Mouse (Mus musculus) stomach, postnatal 0 days (tissue): ENCODE measurements at regions not wholly inside any gene's neighbourhood (a gene's known extent, or its start where the extent isn't known, plus 50 kb on each side); places are given as distances from the start of the nearest gene placed in this dataset.

Experiments used
- ATAC-seq: fragments of 200-750 bp; cut with Nextera tagmentation; 2 replicates; pipeline ENCODE4 v1.8.0; 2017; ENCODE audit not compliant: low FRiP score, low TSS enrichment
- DNase-seq: peaks from one replicate; pipeline ENCODE4 v3.0.0-alpha.2; 2016; ENCODE audit warnings: low spot score
- H3K27ac ChIP-seq: fragments of 300-500 bp; sonication (generic); replicated peaks from 2 replicates; pipeline ENCODE4 v1.5.1; 2014; ENCODE audit warnings: mild to moderate bottlenecking, control low read depth
- H3K27me3 ChIP-seq: fragments of 300-500 bp; sonication (generic); 2 replicates; pipeline ENCODE4 v1.6.1; 2014; ENCODE audit warnings: low read length; ENCODE audit not compliant: control insufficient read depth, insufficient read depth
- H3K36me3 ChIP-seq: fragments of 300-500 bp; sonication (generic); 2 replicates; pipeline ENCODE4 v1.6.1; 2014; ENCODE audit warnings: low read length, mixed read lengths; ENCODE audit not compliant: control insufficient read depth, insufficient read depth
- H3K4me1 ChIP-seq: fragments of 300-500 bp; sonication (generic); replicated peaks from 2 replicates; pipeline ENCODE4 v1.6.1; 2014; ENCODE audit warnings: antibody characterized with exemption; ENCODE audit not compliant: control insufficient read depth, insufficient read depth
- H3K4me2 ChIP-seq: fragments of 300-500 bp; sonication (generic); replicated peaks from 2 replicates; pipeline ENCODE4 v1.6.1; 2014; ENCODE audit warnings: low read depth, mild to moderate bottlenecking, control low read depth, moderate library complexity
- H3K4me3 ChIP-seq: fragments of 300-500 bp; sonication (generic); 2 replicates; pipeline ENCODE4 v1.5.1; 2014; ENCODE audit warnings: low read depth, low read length, control low read depth
- H3K9ac ChIP-seq: fragments of 300-500 bp; sonication (generic); 2 replicates; pipeline ENCODE4 v1.6.1; 2014; ENCODE audit warnings: mild to moderate bottlenecking, low read length, control low read depth, mixed read lengths
- H3K9me3 ChIP-seq: fragments of 300-500 bp; sonication (generic); 2 replicates; pipeline ENCODE4 v1.6.1; 2016; ENCODE audit warnings: low read length; ENCODE audit not compliant: control insufficient read depth
- CTCF ChIP-seq: IDR thresholded peaks from 2 replicates; pipeline ENCODE4 v1.5.1; 2016; ENCODE audit warnings: antibody characterized with exemption, low read depth, mild to moderate bottlenecking, moderate library complexity
- EP300 ChIP-seq: optimal IDR thresholded peaks from 2 replicates; pipeline ENCODE3; 2016; ENCODE audit warnings: antibody characterized with exemption
- WGBS: fragments of 180-500 bp; shearing (Covaris S2); extraction: QIAGEN DNeasy Blood & Tissue Kit; methylation state at CpG from one replicate; pipeline ENCODE4 v1.1.7; 2014; 5-methylcytosine and 5-hydroxymethylcytosine counted together

- no peak overlapping the region for H3K4me3 ChIP-seq
- no peaks in the 10 kb centered on the region for H3K9me3 ChIP-seq
- ATAC-seq (no peak), DNase-seq (no peak)
- no peaks in the 10 kb centered on the region for H3K27me3 ChIP-seq
- WGBS = 76% methylated on average over 3 of the region's 3 CpGs
- no peak overlapping the region for H3K27ac ChIP-seq
- TF ChIP-seq CTCF (no peak), EP300 (no peak)
- H3K9ac ChIP-seq = no peak overlapping the region
- H3K4me1 ChIP-seq = no peaks in the 10 kb centered on the region
- no peak overlapping the region for H3K4me2 ChIP-seq
- no peaks in the 10 kb centered on the region for H3K36me3 ChIP-seq
Observed at GRCm38 (mm10) chr16:8246445-8246844, 178.5 kb downstream of the Tmem114 start.

DNA sequence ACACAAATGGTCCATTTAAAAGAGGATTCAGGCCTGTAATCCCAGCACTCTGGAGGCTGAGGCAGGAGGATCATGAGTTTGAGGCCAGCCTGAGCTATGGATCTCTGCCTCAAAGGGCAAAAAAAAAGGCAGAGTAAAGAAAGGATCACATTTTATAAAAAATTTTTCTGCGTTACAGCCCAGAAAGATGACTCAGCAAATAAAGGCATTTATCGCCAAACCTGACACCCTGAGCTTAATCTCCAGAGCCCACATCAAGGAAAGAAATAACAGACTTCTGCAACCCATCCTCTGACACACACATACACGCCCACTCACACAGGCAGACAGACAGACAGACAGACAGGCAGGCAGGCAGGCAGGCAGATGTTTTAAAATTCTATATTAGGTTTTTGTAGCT, 179.3 kb downstream of the Tmem114 start:
- H3K27ac ChIP-seq = no peak overlapping the region
- H3K4me2 ChIP-seq = no peak overlapping the region
- DNase-seq (no peak), ATAC-seq (no peak)
- 64% methylated on average over 3 of the region's 3 CpGs for WGBS
- TF ChIP-seq EP300 = no peak
- no peak for TF ChIP-seq CTCF
- no peaks in the 10 kb centered on the region for H3K4me1 ChIP-seq
- no peaks in the 10 kb centered on the region for H3K27me3 ChIP-seq
- H3K4me3 ChIP-seq = no peak overlapping the region
- no peaks in the 10 kb centered on the region for H3K36me3 ChIP-seq
- H3K9me3 ChIP-seq = no peaks in the 10 kb centered on the region
- no peak overlapping the region for H3K9ac ChIP-seq

DNA sequence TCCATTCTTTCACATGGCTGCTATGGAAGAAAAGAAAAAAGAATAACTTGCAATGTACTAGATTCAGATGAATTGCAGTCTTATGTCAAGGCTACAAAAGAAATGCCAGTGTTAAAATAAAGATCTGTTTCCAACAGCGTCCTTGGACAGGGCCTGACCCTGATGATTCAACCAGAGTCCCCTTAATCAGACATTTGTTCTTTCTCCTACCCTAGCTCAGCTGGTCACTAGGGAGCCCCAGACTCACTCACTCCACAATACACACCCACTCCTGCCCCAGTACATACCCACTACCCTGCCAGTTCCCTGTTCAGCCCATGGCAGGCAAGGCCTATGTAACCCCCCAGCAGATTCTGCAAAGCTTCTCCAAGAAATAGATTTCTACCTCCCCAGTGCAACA, 190.6 kb downstream of the Tmem114 start:
- TF ChIP-seq EP300 (no peak), CTCF (no peak)
- WGBS = 46% methylated on average over 1 of the region's 1 CpGs

GRCm38 (mm10) chr16:8232079-8232478, 192.9 kb downstream of the Tmem114 start:
- H3K27me3 ChIP-seq = no peaks in the 10 kb centered on the region
- no peaks in the 10 kb centered on the region for H3K4me1 ChIP-seq
- no peak overlapping the region for H3K27ac ChIP-seq
- ATAC-seq (no peak), DNase-seq (no peak)
- TF ChIP-seq EP300 (no peak), CTCF (no peak)
- no peaks in the 10 kb centered on the region for H3K9me3 ChIP-seq
- H3K9ac ChIP-seq = no peak overlapping the region
- 61% methylated on average over 4 of the region's 4 CpGs for WGBS
- no peaks in the 10 kb centered on the region for H3K36me3 ChIP-seq
- H3K4me3 ChIP-seq = no peak overlapping the region
- no peak overlapping the region for H3K4me2 ChIP-seq

More for the DNA sequence above, 190.6 kb downstream of the Tmem114 start:
- Histone ChIP-seq H3K36me3 (no peaks in the 10 kb centered on the region), H3K4me3 (no peak overlapping the region), H3K4me1 (no peaks in the 10 kb centered on the region), H3K9me3 (no peaks in the 10 kb centered on the region), H3K9ac (no peak overlapping the region), H3K27me3 (no peaks in the 10 kb centered on the region), H3K27ac (no peak overlapping the region), H3K4me2 (no peak overlapping the region)
- ATAC-seq = no peak
- no peak for DNase-seq

- H3K4me1 ChIP-seq = no peaks in the 10 kb centered on the region
- WGBS = 47% methylated on average over 10 of the region's 10 CpGs
Observed at GRCm38 (mm10) chr16:8223625-8224300, 201.2 kb downstream of the Tmem114 start.

GRCm38 (mm10) chr16:8208251-8209181, 216.4 kb downstream of the Tmem114 start:
- peak; percentile 13 for DNase-seq
- 30% methylated on average over 8 of the region's 8 CpGs for WGBS
- peak; percentile 35; the same call in 1 of the 2 replicates for ATAC-seq

More at GRCm38 (mm10) chr16:8223625-8224300, 201.2 kb downstream of the Tmem114 start:
- Histone ChIP-seq H3K27ac (no peak overlapping the region), H3K36me3 (no peaks in the 10 kb centered on the region), H3K4me2 (no peak overlapping the region), H3K27me3 (no peaks in the 10 kb centered on the region), H3K4me3 (no peak overlapping the region), H3K9ac (no peak overlapping the region), H3K9me3 (no peaks in the 10 kb centered on the region)
- no peak for TF ChIP-seq CTCF
- no peak for TF ChIP-seq EP300
- DNase-seq (no peak), ATAC-seq (no peak)

More at GRCm38 (mm10) chr16:8208251-8209181, 216.4 kb downstream of the Tmem114 start:
- Histone ChIP-seq H3K4me3 (no peak overlapping the region), H3K9ac (no peak overlapping the region), H3K27me3 (no peaks in the 10 kb centered on the region), H3K9me3 (no peaks in the 10 kb centered on the region), H3K36me3 (no peaks in the 10 kb centered on the region), H3K4me1 (no peaks in the 10 kb centered on the region), H3K4me2 (no peak overlapping the region), H3K27ac (no peak overlapping the region)
- TF ChIP-seq CTCF (no peak), EP300 (no peak)
